Mouse (Mus musculus): Measurements from ENCODE around the gene Dcun1d3.

Dcun1d3 gene

DNA sequence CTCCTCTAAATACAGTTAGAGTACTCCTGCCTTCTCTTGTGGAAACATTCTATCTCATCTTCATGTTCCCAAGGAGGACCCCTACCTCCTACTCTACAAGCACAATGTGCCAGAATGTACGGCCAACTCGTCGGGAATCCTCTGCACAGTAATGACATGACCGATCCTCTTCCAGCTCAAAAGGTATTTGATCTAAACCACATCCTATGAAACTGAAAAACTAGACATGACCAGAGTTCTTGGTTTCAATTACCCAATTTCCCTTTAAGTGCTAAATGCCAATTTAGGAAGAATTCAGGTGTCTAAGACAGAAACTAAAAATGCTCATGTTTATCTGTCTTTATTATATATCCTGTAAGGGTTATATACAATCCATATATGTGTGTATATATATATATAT is 23.9 kb downstream of the Dcun1d3 start:
- no peak for DNase-seq

DNA sequence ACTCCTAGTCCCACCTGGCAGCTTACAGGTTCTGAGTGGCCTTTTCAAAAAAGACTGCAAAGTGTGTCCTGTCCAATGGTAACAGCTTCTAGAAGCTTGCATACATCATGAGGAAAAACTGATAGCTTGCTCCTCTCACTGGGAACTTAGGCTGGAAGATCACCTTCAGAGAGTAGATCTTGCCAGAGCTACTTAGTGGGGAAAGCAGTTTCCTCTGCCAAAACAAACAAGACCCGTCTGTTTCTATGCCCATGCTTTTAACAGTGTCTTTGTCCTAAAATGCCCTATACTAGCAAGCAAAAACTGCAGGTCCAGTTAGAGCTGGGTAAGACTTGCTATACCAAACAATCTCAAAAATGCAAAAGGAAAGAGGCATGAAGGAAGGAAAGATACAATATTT is 30.0 kb downstream of the Dcun1d3 start:
- DNase-seq: no peak

DNA sequence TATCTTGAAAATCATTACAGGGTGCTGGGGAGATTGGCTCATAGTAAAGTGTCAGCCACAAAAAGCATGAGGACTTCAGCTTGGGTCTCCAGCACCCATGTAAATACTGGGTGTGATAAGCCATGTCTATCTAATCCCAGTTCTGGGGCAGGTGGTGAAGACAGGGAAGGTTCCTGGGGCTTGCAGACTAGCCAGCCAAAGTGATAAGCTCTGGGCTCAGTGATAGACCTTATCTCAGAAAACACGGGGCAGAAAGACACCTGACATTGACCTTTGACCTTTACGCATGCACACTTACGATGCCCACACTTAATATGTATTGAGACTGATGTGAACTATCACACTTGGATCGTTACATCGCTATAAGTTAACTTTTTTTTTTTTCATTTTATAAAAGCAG is 31.6 kb downstream of the Dcun1d3 start:
- no peak for DNase-seq

DNA sequence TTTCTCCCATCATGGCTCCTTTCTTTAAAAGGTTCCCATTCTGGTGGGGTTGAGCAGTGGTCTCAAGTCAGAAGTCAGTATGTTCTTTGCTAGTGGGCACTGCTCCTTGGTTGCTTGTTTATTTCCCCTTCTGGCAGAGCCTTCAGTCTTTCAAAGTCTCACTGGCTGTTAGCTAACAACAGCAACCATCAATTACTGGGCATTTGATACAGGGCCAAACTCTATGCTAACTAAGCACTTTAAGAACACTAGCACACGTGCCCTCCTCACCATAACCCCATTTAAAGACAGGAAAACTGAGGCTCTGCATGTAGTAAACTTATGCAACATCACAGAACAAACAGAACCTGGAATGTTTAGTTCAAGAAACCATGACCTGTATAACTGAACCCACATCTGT is 33.9 kb downstream of the Dcun1d3 start:
- DNase-seq: no peak

DNA sequence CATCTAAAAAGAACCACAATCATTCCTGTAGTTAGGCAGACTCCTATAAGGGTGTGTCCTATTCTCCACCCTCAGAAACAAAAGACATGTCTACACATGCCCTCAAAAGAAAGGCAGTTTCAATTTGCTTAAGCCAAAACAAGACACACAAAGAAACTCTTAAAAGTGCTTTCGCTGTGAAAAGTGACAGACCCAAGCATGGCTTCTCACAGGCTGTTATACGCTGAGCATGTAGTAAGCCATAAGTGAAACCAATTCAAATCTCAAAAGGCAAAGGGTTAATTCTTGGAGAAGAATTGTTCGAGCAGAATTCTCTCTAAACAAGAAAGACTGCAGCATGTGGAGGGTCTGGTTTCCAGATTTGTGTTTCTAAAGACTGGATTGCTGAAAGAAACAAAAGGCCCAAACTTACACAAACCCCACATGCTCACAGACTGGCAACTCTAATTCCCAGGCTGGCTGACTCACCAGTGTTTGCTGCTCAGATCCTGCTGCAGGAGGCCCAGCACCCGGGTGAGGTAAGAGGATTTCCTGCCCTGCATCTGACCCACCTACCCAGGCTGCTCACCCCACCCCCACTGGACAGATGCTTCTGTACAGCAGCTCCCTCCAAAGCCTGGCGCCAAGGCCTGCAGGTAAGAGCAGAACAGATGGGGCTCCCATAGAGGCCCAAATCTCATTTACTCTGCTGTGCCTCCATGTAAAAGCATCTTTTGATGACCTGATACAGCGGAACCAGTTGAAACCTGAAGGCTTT is 34.6 kb downstream of the Dcun1d3 start:
- peak; percentile 84 for DNase-seq

DNA sequence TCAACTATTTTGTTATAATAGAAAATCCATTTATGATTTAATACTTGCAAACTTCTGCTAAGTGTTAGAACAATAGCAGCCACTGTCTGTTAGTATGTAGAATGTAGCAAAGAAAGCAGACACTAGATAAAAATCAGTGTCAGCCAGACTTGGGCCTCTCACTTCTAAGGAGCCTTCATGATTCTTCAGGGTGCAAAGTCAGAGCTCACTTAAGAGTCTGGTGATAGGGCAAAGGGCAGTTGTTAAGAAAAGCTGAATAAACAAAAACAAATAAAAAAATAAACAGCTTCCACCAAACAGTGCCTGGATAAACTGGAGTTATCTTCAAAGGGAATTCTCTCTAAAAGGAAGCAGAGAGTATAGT is 35.1 kb downstream of the Dcun1d3 start:
- DNase-seq: no peak

DNA sequence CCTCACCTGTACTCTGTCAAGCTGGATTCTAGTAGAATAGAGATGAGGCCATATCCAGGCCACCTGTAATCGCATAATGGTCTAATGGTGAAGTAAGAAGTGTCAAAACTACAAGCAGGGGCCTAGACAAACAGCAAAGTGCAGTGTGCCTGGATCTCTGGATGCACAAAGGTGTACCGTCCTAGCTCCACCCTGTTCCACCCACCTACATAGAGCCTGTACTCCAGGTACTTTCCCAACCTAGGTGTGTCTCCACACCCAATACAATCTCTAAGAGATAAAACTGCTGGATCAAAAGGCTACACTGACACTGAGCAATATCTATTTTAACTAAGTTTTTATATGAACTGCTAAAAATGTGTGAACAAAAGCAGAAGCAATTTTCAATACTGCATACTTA is 35.5 kb downstream of the Dcun1d3 start:
- DNase-seq: no peak

DNA sequence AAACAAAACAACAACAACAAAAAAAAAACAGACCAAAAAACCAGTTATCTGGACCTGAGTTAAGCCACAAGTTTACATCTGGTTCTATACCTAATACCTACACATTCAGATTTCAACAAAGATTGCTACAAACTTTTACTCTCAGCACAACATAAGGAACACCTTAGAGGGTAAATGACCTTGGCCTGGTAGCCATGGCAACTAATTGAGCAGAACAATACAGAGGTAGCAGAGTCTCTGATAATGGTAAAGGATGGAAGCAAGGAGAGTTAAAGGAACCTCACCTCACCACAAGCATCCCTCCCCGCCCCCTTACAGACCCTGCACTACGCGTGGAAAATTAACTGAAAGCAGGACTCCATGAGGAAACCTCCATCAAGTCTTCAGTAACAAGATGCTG is 36.0 kb downstream of the Dcun1d3 start:
- DNase-seq: no peak

DNA sequence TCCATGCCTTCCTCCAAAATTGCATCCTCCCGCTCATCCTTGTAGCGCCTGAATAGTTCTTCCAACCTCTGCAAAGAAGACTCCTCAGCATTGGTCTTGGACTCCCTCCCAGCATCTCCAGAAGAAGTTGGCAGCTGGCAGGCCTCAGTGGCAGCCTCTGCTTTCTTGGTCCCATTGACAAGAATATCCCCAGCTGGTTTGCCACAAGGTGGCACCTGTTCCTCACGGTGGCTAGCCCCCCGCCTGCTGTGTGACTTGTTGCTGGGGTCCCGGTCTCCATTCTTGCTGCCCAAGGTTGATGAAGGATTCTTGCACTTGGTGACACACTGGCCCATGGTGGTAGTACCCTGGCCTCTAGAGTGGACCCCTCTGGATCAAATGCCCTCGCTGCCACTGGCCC is 36.6 kb downstream of the Dcun1d3 start:
- DNase-seq: peak; percentile 12

DNA sequence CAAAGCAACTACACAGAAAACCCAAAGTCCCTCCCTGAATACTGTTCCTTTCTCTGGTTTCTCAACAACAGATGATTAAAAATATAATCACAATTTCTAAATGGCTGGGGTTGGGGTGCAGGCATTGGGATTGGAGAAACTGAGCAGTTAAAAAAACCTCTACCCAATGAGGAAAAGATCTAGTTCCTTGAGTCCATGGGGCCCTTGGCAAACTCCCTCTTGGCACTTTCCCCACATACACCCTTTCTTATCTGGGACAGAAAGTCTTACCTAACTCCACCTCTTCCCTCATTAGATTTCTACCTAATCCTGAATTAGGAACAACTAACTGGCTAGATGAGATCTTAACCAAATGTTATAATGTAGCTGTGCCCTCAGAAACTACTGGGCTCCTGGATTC is 41.1 kb downstream of the Dcun1d3 start:
- DNase-seq: no peak

DNA sequence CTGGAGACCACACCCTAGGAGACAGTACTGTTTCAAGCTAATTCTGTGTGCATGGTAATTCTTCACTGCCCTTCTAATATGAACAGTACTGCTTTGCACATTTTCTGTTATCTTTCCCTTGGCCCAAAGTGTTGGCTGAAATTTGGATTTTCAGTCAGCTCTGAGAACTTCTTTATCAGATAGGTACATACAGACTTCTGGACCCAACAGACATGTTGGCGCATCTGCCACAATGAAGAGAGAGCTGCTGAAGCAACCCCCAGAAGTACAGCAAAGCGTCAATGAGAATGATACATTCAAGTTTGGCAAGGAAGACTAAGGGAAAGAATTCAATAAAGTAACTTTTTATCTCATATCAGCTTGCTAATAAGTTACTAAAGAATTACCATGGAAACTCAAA is 41.7 kb downstream of the Dcun1d3 start:
- DNase-seq: no peak

DNA sequence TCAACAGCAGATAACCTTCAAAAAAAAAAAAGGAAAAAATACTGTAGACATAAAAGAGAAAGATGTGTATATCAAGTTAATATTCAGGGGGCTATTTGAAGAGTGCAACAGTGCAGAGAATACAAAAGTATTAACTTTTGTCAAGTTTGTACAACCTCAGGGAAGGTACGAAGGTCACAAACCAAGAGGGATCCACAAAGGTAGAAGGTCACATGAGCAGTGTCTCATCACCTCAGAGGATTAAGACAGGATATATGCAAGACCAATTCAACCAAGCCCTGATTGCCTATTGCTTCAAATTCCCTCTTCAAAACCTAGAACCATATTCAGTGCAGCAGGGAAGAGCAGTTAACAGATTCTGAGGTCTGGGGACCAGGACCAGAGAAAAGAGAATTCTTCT is 42.9 kb downstream of the Dcun1d3 start:
- DNase-seq: no peak

DNA sequence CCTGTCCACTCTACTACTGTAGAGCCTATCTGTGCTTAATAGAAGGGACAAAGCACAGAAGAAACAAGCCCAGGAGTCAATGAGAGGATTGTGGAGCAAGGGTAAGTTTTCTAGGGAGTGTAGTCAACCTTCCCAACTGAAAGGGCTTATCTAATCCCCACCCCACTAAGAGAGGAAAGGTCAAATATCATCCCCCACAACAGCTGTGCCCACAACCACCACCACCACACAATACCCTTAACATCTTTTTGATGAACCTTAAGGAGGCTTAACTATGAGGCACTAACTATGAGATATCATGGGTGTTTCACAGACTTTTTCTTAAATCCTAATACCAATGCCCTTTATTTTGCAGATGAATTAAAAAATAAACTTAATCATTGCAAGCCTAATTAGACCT is 43.6 kb downstream of the Dcun1d3 start:
- DNase-seq: no peak

DNA sequence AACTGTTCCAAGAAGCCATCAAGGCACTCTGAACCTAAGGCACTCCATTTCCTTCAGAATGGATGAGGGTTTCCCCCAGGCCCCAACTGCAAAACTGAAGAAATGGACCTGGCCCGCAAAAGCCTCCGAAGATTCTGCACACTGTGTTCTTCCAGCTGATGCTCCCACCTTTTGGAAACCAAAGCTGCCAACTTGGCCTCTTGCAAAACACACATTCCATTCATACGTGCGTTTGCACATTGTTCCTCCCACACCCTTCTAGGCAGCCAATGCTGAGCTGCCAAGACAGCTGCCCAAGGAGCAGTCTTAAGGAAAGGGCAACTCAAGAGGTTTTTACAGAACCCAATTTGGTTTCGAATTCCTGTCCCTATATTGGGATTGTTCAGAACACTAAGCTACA is 45.4 kb downstream of the Dcun1d3 start:
- DNase-seq: no peak

DNA sequence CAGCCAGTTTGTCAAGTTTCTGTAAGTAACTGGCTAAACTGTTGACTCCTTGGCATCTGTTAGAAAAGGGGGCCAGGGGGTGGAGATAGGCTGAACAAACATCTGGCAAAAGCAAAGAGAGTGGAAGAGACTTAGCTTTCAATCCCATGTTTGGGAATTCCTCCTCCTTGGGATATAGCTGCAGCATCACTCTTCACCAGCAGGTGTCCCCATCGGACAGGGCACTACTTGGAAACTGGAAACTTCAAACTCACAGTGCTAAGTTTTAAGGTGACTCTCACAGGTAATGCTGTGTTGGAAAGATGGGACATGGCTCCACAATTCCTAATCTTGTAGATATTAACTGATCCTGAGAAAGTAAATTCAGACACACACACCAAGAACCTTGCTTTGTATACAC is 47.0 kb downstream of the Dcun1d3 start:
- peak; percentile 54 for DNase-seq

DNA sequence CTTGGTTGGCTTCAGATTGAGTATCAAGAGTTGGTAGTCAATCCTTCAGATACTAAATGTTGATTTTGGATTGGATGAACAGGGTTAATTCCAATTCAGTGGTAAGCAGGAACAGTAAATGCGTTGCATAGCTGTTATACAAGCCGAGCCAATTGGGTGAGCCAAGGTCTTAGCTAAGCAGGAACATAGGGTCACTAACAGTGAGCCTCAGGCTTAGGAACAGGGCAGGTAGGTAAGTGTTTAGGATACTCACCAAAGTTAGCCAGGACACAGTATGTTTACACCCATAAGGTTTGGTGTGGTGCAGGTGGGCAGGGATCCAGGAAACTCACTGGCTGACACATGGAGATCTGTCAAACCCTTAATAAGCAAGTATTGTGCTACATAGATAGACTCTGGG is 48.7 kb downstream of the Dcun1d3 start:
- no peak for DNase-seq

DNA sequence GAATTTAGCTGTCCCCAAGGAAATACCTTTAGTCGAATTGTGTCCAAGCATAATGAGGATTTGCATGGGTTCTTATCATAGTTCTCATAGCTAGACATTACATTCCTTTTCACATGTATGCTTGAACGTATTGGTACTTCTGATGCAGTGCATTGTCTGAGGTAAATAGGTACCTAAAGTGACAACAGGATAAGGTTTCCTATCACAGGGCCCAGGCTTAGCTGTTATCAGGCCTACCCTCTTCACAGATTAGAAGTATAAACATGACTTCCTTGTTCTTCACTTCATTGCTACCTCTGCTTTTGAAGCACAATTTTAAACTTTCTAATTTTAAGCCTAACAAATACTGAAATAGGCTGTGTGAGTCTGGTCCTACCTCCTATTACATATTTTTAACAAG is 50.6 kb downstream of the Dcun1d3 start:
- DNase-seq: no peak

DNA sequence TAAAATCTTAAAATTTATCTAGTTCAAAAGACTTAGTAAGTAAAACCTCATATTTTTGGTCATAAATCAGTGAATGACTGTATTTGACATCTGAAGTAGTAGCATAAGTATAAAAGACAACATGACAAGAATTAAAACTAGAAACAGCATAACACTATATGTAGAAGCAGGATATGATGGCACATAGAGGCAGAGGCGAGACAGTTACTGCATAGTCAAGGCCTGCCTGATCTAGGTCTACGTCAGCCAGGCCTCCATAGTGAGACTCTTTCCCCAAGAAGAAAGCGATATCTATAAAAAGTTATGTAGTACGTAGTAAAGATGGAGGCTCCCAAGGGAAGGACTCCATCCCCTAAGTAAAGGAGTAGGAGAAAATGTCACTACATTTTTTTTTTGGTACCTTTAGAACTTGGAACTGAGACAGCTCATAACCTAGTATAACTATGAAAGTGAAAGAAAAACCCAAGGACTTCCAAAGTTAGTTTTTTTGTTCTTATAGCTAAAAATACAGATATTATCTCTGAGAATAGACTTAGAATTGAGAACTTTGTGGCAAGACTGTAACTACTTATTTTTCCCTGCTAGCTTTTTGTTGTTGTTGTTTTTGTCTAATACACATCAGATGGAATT is 54.2 kb downstream of the Dcun1d3 start:
- DNase-seq: no peak

DNA sequence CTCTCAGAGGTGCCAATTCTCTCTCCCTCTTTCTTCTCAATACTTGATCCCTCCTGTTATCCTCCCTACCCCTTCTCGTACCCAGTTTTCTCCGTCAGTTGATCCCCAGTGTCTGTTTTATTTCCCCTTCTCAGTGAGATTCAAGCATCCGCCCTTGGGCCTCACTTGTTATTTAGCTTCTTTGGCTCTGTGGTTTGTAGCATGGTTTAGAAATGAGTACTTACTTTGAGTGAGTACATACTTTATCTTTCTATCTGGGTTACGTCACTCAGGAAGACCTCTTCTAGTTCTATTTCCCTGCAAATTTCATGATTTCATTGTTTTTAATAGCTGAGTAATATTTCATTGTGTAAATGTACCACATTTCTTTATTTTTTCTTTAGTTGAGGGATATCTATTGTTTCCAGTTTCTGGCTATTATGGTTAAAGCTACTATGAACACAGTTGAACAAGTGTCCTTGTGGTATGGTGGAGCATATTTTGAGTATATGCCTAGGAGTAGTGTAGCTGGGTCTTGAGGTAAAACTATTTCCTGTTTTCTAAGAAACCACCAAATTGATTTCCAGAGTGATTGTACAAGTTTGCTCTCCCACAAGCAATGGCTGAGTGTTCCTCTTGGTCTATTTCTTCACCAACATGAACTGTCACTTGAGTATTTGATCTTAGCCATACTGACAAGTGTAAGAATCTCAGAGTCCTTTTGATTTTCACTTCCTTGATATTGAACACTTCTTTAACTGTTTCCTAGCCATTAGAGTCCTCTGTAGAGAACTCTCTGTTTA is 59.9 kb downstream of the Dcun1d3 start:
- no peak for DNase-seq

DNA sequence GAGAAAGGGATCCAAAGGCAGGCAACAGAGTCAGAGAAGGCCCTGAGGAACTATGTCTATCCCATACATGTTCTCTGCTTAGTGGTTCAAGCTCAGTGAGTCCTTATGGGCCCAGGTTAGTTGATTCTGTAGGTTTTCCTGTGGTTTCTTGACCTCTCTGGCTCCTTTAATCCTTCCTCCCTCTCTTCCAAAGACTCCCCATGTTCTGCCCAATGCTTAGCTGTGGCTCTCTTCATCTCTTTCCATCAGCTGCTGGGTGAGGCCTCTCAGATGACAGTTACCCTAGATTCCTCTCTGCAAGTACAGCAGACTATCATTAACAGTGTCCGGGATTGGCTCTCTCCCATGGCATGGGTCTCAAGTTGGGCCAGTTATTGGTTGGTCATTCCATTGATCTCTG is 60.7 kb downstream of the Dcun1d3 start:
- no peak for DNase-seq

DNA sequence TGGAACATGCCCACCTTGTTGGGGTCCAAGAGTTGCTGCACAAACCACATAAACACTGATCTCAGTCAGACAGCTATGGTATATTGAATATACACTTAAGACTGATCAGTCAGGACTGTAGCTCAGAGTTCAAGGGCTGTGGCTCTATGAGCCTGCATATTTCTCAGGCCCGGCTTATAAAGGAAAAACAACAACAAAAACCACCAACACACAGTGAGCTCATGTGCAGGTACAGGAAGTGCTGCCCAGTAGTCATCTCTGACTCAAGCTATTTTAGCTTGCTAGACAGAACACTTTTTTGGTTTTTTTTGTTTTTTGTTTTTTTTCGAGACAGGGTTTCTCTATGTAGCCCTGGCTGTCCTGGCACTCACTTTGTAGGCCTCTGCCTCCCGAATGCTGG is 87.4 kb downstream of the Dcun1d3 start:
- no peak for DNase-seq

DNA sequence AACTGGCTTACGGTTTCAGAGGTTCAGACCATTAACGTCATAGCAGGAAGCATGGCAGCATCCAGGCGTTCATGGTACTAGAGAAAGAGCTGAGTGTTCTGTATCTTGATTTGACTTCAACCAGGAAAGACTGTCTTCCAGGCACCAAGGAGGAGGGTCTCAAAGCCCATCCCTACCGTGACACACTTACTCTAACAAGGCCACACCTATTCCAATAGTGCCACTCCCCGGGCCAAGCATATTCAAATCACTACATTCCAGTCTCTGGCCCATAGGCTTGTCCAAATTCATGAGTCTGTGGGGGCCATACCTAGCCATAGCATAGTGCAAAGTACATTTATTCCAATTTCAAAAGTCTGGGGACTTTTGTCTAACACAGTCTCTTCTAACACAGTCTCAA is 88.7 kb downstream of the Dcun1d3 start:
- DNase-seq: no peak
